Mouse (Mus musculus) monocyte, adult 5-6 weeks (primary cell): ENCODE results near the gene Wnt7a. TPM values are rescaled to one million over a fixed set of nuclear protein-coding genes. Genes with fewer than 3 reads are reported as not detected.
A peak's percentile ranks its signal among the peaks of the same experiment; 100 is the strongest.

Source experiments
- ATAC-seq: fragments of 153-309, 156-312 bp; replicated peaks from 2 replicates; pipeline ENCODE4 v1.8.0; 2017; ENCODE audit warnings: mild to moderate bottlenecking; ENCODE audit not compliant: low TSS enrichment, insufficient number of reproducible peaks, severe bottlenecking, poor library complexity, low FRiP score
- total RNA-seq: library from RNA; stranded (forward); fragments of 200-1000, 200-491, 200-594 nt; gene quantifications from 3 replicates; pipeline ENCODE4 v1.2.3, GENCODE M21; 2017

Wnt7a gene
- total RNA-seq, result not detected in 3 replicates

DNA sequence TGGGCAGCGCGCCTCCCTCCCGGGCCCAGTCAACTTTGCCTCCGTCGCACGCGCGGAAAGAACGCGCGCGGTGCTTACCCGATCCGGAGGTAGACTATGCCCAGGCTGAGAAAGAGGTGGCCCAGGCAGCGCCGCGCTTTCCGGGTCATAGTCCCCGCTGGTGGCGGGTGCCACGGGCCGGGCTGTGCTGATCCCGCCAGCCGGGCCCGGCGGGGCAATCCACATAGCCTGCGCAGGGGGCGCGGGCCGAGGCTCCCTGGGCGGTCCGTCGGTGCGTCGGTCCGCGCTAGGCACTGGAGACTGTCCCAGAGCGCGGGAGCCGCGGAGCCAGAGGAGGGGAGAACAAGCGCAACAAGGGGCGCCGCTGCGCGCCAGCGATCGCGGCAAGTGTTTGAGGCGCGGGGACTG lies at the start of gene Wnt7a:
Gene Wnt7a, minus strand, starts transcription at position 403 of the 408 bp plus-strand sequence.
- ATAC-seq, result no peak

DNA sequence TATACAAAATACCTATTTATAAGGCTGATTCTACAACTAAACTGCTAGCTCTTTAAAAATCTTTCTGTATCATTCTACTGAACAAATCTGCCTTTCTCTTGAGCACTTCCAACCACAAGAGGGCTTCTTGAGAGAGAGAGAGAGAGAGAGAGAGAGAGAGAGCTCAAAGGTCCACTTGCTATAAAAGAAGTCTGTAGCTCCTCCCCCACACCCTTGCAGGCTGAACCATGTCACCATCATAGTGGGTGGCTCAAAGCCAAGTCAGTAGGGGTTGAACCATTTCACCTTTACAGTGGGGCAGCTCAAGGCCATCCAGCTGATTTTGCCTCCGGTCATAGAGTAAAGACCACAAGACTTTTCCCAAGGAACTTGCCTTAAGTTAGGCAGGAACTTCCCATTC lies 48.3 kb upstream of the Wnt7a start:
- no peak for ATAC-seq

DNA sequence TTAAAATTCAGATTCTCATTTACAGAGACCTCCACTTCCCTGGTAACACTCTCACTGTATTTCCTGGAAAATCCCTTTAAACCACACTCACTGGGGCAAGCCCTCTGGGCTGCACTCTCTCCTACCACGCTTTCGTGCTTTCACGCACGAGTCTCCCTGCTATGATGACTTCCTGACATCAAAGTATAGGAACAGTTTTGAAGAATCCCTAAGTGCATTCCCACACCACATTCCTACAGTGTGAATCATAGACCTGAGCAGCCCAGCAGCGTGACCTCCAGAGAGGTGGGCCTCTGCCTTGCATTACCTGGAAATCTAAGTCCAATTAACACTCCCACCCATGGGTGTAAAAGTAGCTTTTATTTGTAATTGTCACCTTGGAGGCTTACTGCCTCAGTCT lies 43.4 kb upstream of the Wnt7a start:
- no peak for ATAC-seq

DNA sequence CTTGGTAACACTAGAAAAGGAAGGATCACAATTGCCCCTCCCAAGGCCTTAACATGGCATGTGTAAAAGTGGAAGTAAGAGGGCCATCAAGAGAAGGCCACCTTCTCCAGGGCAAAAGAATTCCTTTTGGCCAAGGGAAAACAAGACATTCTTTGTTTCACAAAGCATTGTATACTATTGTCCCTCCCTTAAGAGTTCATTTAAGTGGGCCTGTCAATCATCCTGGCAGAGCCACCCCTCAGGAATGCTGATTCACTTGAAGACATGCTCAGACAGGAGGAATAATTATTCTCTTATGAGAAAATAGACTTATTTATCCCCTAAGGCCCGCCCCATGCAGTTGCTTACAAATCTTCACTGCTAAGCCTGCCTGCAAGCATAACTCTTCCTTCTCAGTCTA lies 40.9 kb upstream of the Wnt7a start:
- ATAC-seq, result no peak

DNA sequence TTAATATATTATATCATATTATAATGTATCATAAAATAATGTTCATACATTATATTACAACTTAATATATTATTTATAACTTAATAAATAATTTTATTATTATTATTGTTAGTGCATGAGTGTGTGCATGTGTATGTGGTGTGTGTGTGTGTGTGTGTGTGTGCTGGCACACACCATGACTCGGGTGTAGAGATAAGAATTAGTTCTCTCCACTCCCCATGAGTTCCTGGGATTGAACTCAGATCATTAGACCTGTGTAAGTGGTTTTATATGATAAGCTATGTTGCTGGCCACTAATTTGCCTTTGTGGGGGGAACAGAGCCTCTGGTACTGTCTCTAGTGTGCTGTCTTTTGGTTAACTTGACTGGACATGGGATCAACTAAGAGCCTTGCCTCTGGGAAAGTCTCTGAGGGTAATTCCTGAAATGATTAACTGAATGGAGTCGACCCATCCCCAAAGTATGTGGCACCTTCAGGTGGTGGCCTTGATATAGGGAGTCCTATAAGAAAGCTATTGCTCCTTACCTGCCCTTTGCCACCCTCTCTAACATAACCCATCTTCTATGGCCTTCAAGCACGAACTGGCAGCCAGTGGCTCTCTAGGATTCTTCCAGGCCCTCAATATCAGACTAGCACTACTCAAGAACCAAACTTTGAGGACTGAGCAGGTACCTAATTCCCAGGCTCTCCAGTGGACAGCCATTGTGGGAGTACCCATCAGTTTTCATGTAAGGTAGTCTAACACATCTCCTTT lies 38.5 kb upstream of the Wnt7a start:
- no peak for ATAC-seq

DNA sequence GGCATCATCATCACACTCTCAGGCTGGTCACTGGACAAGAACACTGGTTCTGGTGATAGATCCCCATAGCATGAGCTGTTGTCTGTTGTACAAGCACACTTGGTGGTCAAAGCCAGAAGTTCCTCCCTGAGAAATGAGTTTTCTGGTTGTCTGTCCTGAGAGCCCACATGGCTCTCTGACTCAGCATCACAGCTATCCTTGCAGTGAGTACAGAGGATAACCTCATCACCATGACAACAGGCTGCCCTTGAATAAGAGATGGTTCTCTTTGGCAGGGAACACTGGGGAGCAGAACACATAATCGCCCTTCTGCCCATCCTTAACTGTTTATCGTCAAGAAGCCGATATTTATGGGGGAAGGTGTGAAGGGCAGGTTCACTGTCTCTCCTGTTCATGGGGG lies 34.2 kb upstream of the Wnt7a start:
- ATAC-seq, result no peak

DNA sequence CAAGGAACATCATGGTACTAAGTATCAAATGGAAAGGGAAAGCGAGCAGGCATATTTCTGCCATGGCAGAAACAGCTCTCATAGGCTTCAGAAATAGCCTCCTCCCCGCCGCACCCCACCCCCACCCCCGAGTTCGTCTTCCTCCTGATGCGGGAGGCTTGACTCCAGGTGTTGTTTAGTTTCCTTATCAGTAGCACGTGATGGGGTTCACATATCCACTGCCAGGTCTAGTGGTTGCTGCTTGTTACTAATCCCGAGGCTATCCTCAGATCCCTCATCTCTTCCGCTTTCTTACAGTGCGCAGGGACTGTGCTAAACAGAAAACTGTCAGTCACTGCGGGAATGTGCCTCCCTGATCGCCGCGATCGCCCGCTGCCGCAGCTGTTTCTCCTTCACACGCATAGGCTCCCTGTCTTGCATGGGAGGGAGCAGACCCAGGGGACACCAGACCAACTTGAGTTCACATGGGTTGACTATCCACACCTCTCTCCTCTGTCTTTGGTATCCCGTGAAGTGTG lies 30.0 kb upstream of the Wnt7a start:
- ATAC-seq, result 0 out of 2 replicates have a peak, but pooled peaks have one; percentile 15

DNA sequence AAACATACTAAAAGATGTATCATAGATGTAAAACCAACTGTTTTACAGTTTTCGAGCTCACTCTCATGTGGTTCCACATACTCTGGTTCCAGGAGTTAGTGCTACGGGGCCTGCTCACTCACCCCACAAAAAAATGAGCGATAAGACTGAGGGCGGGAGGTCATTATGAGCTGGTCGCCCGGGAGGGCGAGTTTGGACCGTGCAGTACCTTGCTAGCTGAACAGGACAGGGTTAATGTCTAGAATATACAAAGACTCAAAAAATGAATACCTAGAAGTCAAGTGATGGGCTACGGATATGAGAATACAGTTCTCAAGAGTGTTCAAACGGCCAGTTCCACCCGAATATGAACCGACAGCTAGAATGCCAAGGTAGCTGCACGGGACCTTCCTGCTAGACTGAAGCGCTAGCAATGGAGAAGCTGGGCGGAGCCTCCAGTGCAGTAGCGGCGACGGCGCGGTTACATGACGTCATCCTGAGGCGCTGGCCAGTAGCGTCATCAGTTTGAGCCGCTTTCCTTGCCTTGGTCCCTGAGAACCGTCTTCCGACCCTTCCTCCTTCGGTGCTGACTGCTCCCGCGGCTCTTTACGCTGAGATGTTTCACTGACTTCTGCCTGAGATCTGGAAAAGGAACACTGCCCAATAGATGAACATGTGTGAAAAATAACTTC lies 29.4 kb upstream of the Wnt7a start:
- ATAC-seq, result peak; percentile 96

DNA sequence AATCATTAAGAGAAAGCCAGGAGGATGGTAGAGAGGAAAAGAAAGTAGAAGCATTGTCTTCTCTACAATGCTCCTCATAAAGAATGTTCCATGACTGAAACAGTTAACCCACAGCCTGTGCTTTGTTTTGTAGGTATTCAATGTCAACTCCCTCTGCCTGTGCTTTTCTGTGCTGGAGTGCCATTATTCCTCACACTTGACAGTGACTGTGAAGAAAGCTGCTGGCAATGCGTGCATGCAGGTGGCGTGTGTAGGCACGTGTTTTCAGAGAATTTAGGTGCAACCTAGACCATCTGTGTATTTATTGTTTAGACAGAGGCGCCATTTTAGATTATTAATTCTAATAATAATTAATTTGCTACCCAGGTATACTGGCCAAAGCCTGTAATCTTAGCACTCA lies 13.0 kb upstream of the Wnt7a start:
- no peak for ATAC-seq

DNA sequence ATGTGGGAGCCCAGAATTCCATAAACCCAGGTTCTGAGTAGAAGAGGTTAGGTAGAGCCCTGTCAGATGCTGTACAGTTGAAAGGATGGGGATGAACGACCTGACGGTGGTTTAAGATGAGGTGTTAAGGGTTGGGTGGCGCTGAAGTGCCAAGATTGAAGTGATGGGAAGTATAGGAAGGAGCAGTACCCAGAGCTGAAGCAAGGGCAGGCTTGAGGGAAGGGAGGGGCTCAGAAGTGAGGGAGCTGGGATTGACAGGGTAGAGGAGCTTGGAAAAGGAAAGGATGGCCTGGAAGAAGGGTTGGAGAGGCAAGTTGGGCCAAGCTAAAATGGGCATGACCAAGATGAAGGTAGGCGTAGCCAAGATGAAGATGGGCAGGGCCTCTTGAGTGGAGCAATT lies 10.5 kb upstream of the Wnt7a start:
- ATAC-seq, result no peak

DNA sequence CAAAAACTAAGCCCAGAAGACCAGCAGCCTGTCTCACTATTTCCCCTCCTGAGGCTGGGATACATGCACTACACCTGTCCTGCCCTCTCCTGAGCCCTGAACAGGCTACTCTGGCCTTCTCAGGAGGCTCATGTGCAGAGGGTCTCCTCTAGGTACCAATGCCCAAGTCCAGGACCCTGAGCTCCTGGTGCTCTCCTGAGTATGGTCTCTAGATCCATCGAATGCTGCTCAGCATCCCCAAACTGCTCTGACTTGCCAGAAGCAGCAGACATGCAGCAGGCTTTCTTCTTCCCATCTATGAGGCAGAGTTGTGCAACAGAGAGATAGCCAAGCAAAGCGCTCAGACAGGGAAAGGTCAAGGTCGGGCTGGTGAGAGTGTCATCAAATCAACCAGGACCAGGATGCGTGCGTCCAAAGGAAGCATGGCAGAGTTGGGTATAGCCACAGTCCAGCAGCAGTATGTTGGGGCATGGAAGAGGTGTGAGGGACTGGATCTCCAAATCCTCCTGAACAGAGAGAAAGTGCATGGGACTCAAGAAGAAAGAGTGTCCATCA lies 6.2 kb upstream of the Wnt7a start:
- ATAC-seq, result no peak

DNA sequence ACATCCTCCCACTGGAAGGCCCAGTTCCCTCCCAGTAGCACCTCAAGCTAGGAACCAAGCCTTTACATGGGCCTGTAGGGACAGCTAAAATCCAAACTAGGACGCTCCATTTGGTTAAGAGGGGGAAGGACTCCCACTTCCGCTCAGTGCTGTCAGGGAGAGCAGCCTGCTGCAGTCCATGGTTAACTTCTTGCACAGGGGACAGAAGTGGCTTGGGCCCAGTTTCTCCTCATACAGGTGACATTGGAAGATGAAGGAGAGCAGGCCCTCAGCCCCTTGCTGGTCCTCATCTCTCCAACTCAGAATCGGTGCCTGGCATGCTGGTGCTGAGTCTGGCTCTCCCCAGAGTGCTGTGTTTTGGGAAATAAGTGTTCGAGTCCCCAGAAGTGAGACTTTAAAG lies 5.0 kb upstream of the Wnt7a start:
- no peak for ATAC-seq

DNA sequence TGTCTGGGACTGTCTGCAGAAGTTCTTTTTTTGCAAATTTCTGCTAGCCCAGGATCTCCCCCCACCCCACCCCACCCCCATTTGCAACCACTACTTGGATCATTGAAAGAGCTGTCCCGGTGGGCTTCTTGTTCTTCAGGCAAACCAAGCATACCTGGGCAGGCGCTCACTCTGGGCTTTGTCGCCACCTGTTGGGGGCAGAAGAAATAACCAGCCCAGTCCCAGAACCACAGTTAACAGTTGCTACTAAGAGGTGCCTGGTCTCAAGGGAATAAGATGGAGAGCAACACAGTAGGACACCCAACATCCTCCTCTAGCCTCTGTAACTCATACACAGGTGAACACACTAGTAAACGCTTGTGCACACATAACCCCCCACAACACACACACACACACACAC lies 3.7 kb upstream of the Wnt7a start:
- ATAC-seq, result no peak

DNA sequence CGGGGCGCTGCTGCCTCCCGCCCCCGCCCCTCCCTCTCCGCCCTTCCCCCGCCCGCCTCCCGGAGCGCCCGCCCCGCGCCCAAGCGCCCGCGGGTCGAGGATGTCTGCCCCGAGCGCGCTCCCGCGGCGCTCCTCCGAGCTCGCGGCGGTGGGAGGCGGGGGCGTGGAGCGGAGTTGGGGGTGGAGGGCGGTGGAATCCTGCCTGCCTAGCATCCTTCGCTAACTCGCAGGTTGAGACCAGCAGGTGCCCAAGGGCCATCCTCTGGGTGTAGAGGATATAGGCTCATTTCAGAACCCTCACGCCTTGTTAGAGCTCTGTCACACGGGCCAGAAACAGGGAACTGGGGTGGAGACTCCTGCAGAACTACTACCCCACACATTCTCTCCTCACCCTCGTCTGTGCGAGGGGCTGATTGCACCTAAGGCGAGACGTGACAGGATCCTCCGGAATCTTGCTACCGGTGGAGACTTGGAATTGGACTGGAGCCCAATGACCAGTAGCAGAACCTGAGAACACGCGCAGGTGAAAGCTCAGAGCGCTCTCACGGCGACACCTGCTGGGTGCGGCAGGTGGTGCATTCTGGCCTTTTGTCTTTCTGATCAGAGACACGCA lies 312 bp upstream of the Wnt7a start:
- no peak for ATAC-seq

DNA sequence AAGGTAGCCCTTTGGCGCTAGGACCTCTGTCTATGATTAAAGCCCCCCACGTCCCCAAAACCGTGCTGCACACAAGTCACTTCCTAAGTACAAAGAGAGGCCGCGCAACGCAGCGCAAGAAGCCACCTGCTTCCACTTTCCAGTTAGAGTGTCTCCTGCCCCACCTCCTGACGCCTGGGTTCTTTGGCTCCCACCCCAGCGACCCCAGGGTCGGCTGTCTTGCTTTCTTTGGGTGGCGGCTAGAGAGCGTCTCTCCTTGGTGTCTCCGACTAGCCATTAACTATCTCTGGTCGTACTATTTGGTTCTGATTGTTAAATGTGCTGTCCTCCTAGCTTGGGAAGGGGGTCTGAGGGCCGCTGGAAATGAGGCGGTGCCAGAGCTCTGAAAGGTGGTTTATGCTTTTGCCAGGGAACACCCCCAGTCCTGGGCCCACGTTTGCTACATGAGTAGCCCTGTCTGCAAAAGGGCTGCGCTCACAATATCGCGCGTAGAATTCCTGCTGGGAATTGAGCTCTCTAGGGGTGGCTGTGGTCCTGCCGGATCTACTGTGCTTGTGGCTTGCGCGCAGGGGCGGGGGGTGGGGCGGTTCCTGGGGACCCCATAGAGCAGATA lies 889 bp downstream of the Wnt7a start:
- no peak for ATAC-seq

DNA sequence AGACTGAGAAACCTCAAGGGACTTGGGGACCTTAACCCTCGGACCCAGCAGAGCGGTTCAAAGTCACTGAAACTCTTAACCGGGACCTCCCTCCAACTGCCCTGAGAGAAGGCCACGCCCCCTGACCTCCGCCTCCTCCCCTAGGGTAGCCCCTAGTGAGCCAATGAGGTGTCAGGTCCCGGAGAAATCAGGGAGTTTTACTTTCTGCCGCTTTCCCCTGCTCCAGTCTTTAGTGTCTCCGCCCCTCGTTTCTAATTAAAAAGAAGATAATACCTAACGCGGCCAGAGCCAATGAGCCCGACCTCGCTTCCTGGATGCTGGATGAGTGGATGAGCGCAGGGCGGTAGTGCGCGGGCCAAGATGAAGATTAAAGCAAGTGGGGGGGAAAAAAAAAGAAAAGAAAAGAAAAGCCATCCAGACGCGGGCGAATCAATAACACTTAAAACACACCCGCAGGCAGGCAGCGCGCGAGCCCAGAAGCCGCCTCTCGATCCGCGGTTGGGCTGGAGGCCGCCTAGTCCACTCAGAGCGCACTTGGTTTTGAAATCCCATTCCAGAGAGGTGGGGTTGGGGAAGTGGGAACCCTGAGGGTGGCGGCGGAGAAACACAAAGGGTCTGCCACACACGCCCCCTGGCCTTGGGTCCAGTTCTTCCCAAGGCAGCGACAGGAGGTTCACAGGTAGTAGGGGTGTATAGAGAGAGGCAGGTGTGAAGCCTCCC lies 1.6 kb downstream of the Wnt7a start:
- no peak for ATAC-seq

DNA sequence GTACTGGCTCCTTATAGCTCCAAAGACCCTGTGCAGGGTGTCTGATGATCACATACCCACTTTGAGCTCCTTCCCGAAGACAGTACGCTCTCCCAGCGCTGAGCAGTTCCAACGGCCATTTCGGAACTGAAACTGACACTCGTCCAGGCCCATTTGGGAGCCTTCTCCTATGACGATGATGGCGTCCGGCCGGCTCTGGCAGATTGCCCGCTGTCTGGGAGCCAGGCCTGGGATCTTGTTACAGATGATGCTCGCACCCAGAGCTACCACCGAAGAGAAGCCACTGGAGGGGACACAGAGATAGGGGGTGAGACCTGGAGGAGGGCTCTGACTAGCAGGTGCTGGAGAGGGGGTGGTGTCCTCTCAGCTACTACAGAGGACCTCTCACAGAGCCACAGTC lies 2.5 kb downstream of the Wnt7a start:
- no peak for ATAC-seq

DNA sequence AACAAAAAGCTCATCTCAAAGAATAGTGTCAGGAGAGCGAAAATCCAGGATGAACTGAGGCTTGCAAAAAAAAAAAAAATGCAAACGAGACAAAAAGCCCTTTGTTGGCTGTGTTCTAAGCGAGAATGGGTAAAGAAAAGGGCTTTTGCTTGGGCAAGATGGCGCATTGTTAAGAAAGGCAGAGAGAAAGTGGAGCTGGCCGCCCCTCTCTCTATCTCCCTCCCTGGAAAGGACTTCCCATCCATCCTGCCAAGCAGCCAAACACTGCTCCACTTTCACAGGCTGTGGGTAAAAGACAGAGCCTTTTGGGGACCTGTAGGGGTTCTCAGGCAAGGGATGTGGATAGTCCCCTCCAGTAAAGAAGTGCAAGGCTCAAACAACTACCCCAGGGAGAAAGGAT lies 9.6 kb downstream of the Wnt7a start:
- no peak for ATAC-seq

DNA sequence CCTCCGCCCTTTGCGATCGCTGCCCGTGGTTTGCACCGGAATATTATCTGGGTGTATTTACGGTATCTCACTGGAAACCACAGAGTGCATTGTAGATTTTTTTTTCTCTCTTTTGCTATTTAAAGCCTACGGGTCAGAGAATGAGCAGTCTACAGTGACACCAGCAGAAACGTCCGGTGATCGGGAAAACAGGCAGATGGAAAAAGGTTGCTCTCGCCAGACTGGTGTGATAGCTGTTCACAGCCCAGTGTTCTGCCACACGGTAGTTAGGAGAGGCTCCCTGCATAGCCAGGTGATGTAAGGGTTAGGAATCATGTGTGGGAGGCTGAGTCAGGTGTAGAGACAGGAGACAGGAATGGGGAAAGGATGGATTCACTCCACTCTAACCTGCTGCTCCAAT lies 10.6 kb downstream of the Wnt7a start:
- ATAC-seq, result no peak
